Mouse (Mus musculus): ENCODE data around the gene Entpd2. TPM values are rescaled to one million over a fixed set of nuclear protein-coding genes. Genes with fewer than 3 reads are reported as not detected.

The Entpd2 gene
- total RNA-seq (2021), result 10 to 100 TPM; 12.0 to 13.9 TPM

DNA sequence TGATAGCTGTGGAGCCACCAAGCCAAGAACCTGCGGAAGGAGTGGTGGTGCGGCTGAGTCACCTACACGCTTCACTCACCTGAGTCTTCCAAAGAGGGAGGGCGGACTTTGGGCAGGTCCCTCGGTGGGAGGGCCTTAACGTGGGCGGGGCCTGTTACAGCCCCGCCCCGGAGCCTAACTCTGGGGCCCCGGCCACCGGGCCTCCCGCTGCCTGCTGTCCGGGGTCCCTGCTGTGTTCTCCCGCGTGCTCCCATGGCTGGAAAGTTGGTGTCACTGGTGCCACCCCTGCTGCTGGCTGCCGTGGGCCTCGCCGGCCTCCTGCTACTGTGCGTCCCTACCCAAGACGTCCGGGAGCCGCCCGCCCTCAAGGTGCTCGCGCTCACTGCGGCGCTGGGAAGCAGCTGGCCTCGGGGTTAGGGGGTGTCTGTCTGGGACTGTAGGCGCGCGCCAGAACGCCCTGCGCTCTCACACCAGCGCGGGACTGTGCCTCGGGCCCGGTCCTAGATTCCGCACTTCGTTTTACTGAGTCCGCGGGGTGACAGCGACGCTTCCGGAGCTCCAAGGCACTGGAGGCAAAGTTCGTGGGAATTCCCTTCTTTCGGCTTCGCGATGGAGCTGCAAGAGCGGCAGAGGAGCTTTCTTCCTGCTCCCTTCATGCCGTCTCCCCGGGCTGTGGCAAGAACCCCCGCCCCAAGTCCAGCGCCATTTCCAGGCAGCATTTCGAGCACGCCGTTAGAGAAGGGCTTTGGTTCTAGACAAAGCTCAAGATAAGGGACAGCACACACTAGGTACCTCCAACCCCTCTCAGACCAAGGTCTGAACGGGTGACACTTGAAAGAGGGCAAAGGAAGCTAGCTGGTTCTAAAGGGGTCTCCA lies at the start of gene Entpd2:
Gene Entpd2 (plus strand): TSS at position 154 of the 876 bp plus-strand sequence.
- intact Hi-C loops (cut with DNase I), result no loop called here
- DNase-seq (ENCODE audit: low spot score in 2 of 2), result no peak

- intact Hi-C loops (cut with DNase I), result no loop called here
- no peak for DNase-seq (ENCODE audit: low spot score in 2 of 2)
Observed at GRCm38 (mm10) chr2:25348162-25348561, 47.5 kb upstream of the Entpd2 start.

DNA sequence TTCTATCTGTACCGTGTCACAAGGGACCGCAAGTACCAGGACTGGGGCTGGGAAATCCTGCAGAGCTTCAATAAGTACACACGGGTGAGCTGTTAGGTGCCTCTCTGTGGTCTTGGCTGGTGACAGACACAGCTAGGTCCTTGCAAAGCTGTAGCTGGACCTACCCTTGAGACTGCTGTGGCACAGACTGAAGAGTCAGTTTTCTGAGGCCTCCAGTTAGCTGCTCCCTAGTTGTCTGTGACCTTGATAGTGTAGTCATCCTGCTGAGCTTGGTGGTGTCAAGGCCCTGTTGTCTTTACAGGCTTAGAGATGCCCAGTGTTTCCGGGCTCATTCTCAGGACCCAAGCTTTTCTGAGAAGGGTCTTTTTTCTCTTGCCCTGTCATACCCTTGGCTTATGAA lies 46.2 kb upstream of the Entpd2 start:
- intact Hi-C loops (cut with DNase I), result no loop called here

GRCm38 (mm10) chr2:25350701-25351100 lies 45.0 kb upstream of the Entpd2 start:
- no peak for DNase-seq (ENCODE audit: low spot score in 2 of 2)
- intact Hi-C loops (cut with DNase I), result no loop called here

More for the DNA sequence above, 46.2 kb upstream of the Entpd2 start:
- no peak for DNase-seq (ENCODE audit: low spot score in 2 of 2)

DNA sequence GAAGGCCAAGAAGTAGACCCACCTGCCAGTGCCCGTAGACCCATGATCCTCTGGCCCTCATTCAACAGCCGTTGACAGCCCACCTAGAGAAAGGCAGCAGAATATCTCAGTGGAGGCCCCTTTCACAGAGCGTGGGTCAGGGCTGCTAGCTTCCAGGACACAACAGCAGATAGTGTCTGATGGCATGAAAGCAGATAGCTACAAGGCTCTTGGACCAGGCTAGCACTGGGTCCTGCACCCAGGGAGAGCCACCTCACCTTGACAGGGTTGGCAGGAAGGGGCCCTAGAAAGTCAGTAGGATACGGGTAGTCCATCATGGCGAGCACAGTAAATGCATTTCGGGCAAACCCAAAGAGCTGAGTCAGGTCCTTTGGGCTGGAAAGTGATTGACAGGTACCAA lies 41.5 kb upstream of the Entpd2 start:
- DNase-seq (ENCODE audit: low spot score in 2 of 2), result no peak
- intact Hi-C loops (cut with DNase I), result no loop called here

GRCm38 (mm10) chr2:25355419-25356066 lies 40.1 kb upstream of the Entpd2 start:
- no peak for DNase-seq (ENCODE audit: low spot score in 2 of 2)
- intact Hi-C loops (cut with DNase I), result no loop called here

DNA sequence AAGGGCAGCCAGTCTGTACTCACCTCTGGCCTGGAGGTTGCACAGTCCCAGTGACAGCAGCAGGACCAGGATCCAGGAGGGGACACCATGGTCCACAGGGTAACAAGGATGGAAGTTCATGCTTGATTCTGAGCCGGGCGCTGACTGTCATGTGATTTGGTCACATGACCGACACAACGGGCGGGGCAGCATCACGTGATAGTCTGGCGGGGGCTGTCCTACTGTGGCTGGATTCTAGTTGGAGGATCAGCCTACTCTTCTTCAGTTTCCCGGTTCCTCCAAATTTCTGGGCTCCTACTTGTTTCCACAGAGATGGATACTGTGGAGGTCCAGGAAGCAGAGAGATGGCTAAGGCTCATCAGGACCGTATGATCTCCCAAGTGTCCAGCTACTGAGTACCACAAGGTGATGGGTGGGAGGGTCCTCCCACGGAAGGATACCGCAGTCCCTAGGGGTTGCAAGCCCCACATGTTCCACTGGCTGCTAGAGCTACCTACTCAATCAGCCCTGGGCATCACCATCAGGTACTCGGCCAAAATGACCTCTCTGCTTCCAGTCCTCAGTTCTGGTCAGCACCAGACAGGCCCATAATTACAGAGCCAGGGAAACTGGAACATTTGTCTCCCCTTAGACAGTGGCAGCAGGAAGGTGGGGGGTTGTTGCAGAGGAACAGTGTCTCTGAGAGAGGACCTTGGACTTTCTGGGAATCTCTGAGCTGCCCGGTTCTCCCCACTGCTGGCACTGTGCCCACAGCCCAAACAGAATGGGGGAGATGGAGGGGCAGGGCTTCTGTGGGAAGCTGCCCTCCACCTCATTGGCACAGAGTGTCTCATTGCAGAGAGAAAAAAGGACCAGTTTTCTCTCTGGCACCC lies 39.2 kb upstream of the Entpd2 start, which contains the start of gene Dpp7:
Gene Dpp7 (minus strand): TSS at position 152 of the 872 bp plus-strand sequence.
- intact Hi-C loops (cut with DNase I), result no loop called here
- peak; percentile 79 to 80 for DNase-seq (ENCODE audit: low spot score in 2 of 2)

GRCm38 (mm10) chr2:25359848-25360247 lies 35.8 kb upstream of the Entpd2 start:
- no peak for DNase-seq (ENCODE audit: low spot score in 2 of 2)
- intact Hi-C loops (cut with DNase I), result no loop called here

- intact Hi-C loops (cut with DNase I), result no loop called here
- DNase-seq (ENCODE audit: low spot score in 2 of 2), result no peak
Observed at GRCm38 (mm10) chr2:25363478-25364178, 32.0 kb upstream of the Entpd2 start.

- DNase-seq (ENCODE audit: low spot score in 2 of 2), result no peak
- intact Hi-C loops (cut with DNase I), result no loop called here
Observed at GRCm38 (mm10) chr2:25364313-25364712, 31.4 kb upstream of the Entpd2 start.

GRCm38 (mm10) chr2:25364761-25365090 lies 30.9 kb upstream of the Entpd2 start:
- intact Hi-C loops (cut with DNase I), result no loop called here
- DNase-seq (ENCODE audit: low spot score in 2 of 2), result no peak

DNA sequence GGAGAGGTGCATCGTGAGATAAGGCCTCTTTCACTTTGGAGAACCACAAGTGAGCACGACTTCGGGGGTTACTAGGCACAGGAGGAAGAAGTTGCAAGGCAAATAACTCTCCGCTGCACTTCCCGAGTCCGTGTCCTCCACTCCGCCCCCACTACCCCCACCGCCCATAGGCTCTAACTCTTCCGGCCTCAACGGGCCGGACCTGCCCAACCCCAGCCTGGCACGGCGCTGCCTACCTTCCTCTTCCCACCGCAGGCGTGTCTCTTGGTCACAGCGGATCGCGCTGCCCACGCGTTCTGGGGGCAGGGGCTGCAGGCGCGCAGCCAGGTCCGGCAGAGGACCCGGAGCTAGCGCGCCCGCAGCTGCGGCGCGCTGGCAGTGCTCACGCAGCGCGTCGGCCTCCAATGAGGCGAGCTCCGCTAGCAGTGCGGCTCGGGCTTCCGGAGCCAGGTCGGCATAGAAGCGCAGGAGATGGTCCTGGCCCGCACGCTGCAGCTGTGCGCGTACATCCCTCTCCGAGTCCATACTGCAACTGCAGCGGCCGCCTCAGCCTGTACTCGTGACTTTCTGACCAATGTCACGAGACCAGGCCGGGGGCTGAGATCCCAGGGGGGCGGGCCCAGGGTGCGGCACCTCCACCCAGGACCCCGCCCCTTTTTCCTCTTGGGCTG lies 30.4 kb upstream of the Entpd2 start, which contains the start of gene Uap1l1:
Gene Uap1l1 (minus strand): TSS at position 592 of the 671 bp plus-strand sequence.
- intact Hi-C loops (cut with DNase I), result no loop called here
- peak; percentile 50 to 60 for DNase-seq (ENCODE audit: low spot score in 2 of 2)

DNA sequence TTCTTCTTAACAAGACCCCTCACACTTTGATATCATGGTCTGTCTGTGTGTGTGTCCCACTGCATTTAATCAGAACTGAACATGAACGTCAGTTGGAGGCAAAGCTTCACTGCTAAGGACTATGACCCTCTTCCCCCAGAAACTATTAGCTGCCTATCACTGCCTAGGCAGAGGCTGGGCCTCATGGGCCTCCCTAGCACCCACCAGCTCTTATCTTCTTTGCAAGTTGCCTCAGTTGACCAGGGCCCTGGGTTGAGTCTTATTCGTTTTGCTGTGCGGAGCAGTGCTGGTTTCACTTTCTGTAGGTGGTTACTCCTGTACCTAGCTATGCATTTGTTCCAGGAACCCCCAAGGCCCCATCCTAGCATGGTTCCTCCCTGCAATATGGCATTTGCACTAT lies 25.7 kb upstream of the Entpd2 start:
- intact Hi-C loops (cut with DNase I), result no loop called here
- DNase-seq (ENCODE audit: low spot score in 2 of 2), result no peak

GRCm38 (mm10) chr2:25371764-25372643 lies 23.7 kb upstream of the Entpd2 start, which contains the start of gene Sapcd2:
Gene Sapcd2, plus strand, starts transcription at chr2:25372321.
- intact Hi-C loops (cut with DNase I), result no loop called here
- DNase-seq (ENCODE audit: low spot score in 2 of 2), result peak; percentile 85 to 89

DNA sequence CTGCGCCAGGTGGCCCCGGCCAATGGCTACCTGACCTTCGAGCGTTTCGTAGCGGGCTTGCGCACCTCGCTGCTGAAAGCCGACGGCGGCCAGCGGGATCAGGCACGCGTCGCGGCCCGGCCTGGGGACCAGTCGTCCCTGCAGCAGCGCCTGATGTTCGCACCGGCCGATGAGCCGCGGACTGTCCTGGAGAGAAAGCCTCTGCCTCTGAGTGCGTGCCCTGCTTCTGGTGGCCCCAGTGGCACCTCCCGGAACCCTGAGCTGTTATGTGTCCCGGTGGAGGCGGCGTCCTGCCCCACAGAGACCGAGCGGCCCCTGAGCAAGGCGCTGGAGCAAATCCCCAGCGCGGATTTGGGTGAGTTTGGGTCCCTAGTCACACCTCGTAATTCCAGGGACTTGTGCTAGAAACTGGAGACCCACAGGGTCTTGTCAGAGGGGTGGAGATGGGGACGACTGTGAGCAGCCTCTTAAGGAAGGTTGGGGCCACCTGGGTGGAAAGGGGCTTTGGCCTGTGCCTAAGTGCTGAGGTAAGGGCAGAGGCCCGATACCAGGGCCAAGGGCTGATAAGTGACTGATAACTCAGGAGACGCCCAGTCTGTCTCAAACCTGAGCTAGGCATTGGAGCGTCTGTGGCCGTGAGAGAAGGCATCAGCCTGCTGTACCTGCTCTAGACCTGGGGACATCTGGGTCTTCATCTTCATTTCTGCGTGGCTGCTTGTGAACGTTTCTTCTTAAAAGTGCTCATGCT lies 22.9 kb upstream of the Entpd2 start:
- no peak for DNase-seq (ENCODE audit: low spot score in 2 of 2)
- intact Hi-C loops (cut with DNase I), result no loop called here

DNA sequence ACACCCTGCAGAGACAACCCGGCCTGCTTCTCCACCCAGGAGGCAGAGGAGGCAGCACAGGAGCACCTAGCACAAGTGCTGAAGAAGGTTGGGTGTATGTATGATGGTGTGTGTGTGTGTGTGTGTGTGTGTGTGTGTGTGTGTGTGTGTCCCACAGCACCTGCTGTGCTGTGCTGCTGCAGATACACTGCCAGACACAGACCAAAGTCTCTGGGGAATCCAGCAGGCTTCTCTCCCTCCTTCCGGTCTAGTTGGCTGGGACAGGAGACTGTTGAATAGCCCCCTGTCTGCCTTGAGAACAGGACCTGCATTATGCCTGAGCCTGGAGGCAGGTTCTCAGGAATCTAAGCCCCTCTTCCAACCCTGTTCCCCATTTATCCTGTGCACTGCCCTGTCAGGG lies 22.2 kb upstream of the Entpd2 start:
- no peak for DNase-seq (ENCODE audit: low spot score in 2 of 2)
- intact Hi-C loops (cut with DNase I), result no loop called here

- DNase-seq (ENCODE audit: low spot score in 2 of 2), result no peak
- intact Hi-C loops (cut with DNase I), result no loop called here
Observed at GRCm38 (mm10) chr2:25376589-25376988, 19.1 kb upstream of the Entpd2 start.
